Mouse (Mus musculus) myocyte (in vitro differentiated cells): ENCODE results near the gene Larp1b. TPM values are rescaled to one million over a fixed set of nuclear protein-coding genes. Genes with fewer than 3 reads are reported as not detected.

Experiments used
- H3K27me3 ChIP-seq: one replicate; pipeline ENCODE4 v1.6.1; 2011; ENCODE audit not compliant: control insufficient read depth, insufficient read depth, insufficient read length
- H3K36me3 ChIP-seq: one replicate; pipeline ENCODE4 v1.6.1; 2011; ENCODE audit not compliant: control insufficient read depth, insufficient read depth
- H3K4me2 ChIP-seq: one replicate; pipeline ENCODE4 v1.6.1; 2011; ENCODE audit warnings: low read depth, control low read depth
- H3K4me3 ChIP-seq: one replicate; pipeline ENCODE4 v1.5.1; 2011; ENCODE audit warnings: mild to moderate bottlenecking, control low read depth, moderate library complexity
- H3K79me2 ChIP-seq: one replicate; pipeline ENCODE4 v1.6.1; 2011; ENCODE audit not compliant: control insufficient read depth, insufficient read depth
- H3ac ChIP-seq: one replicate; pipeline ENCODE4 v1.6.1; 2011; ENCODE audit not compliant: control insufficient read depth, insufficient read length
- CEBPB ChIP-seq: IDR thresholded peaks from 2 replicates; pipeline ENCODE4 v1.6.1; 2011; ENCODE audit warnings: mild to moderate bottlenecking, moderate library complexity; ENCODE audit not compliant: poor library complexity, insufficient read depth, severe bottlenecking
- E2F4 ChIP-seq: IDR thresholded peaks from one replicate; pipeline ENCODE4 v1.6.1; 2011; ENCODE audit warnings: mild to moderate bottlenecking, control low read depth, moderate library complexity; ENCODE audit not compliant: insufficient read depth
- POLR2AphosphoS2 ChIP-seq: IDR thresholded peaks from one replicate; pipeline ENCODE4 v1.6.1; 2011; ENCODE audit warnings: low read depth, control low read depth; ENCODE audit not compliant: insufficient read length
- TCF12 ChIP-seq: IDR thresholded peaks from one replicate; pipeline ENCODE4 v1.6.1; 2011; ENCODE audit warnings: mild to moderate bottlenecking, control low read depth; ENCODE audit not compliant: poor library complexity, insufficient read depth, severe bottlenecking
- polyA plus RNA-seq: library from polyadenylated mRNA; unstranded; fragments of >200 nt; fragmentation: generic; extraction: Trizol; gene quantifications from one replicate; pipeline ENCODE4 v1.2.1, GENCODE M21; 2012; ENCODE audit warnings: missing spikeins

Gene Larp1b
- polyA plus RNA-seq, 1 experiment = 10.1 TPM

- Histone ChIP-seq H3K27me3 (peaks cover 2% of the 10 kb centered on the region), H3K36me3 (no peaks in the 10 kb centered on the region), H3K4me2 (no peak overlapping the region), H3ac (no peak overlapping the region), H3K4me3 (no peak overlapping the region), H3K79me2 (peaks cover 5% of the 10 kb centered on the region)
- TF ChIP-seq TCF12 (no peak), E2F4 (no peak), POLR2AphosphoS2 (no peak), CEBPB (no peak)
These were observed 137.4 kb downstream of the Larp1b start for GRCm38 (mm10) chr3:41087071-41087470.

Other genes starting within 250 kb of the Larp1b start
- gene Slc25a31, start 241.0 kb upstream of the Larp1b start, polyA plus RNA-seq = not detected
- 15.3 TPM for gene Hspa4l, start 205.3 kb upstream of the Larp1b start, polyA plus RNA-seq
- 5.5 TPM for gene Plk4, start 149.8 kb upstream of the Larp1b start, polyA plus RNA-seq
- gene Mfsd8, start 102.9 kb upstream of the Larp1b start, polyA plus RNA-seq = 2.8 TPM
- gene Abhd18, start 102.9 kb upstream of the Larp1b start, polyA plus RNA-seq = 1.6 TPM
- gene 1700034I23Rik, start 47.3 kb upstream of the Larp1b start, polyA plus RNA-seq = not detected
- 58.1 TPM for gene Pgrmc2, start 133.2 kb downstream of the Larp1b start, polyA plus RNA-seq